Comparison of ENCODE assay signal across 8 mouse cellular contexts in genomic region chr11:6628568-6628967, GRCm38 (mm10). TPM values are rescaled to one million over a fixed set of nuclear protein-coding genes. Genes with fewer than 3 reads are reported as not detected.
DNase-seq lines count a peak whose midpoint lies in the region; ATAC-seq lines count a peak whose summit lies in the region.

No protein-coding gene starts in this region.

- H3K27ac ChIP-seq in midbrain, embryonic 11.5 days (ENCODE audit: low read depth, low read length), result no peak overlapping the region
- H3K27ac ChIP-seq in midbrain, embryonic 16.5 days (ENCODE audit: low read length), result no peak overlapping the region

- peak; percentile 42 to 47 for DNase-seq in adrenal gland, adult 18-20 months (ENCODE audit: low spot score in 2 of 2)
- DNase-seq in adrenal gland, adult 8-10 months, result no peak
- DNase-seq in midbrain, embryonic 11.5 days (ENCODE audit: low spot score, missing footprints), result peak; percentile 93
- peak; percentile 54 for DNase-seq in c-Kit-positive CD71-positive TER-119-positive erythroid progenitor cells, embryonic 14.5 days (ENCODE audit: low spot score)
- peak; percentile 73 for DNase-seq in induced T-regulatory cell, adult 2 months (ENCODE audit: low read depth)
- DNase-seq in lung, postnatal 4 days, result peak; percentile 59 to 73
- DNase-seq in spleen, postnatal 4 days (ENCODE audit: low spot score in 2 of 2), result peak; percentile 73 to 86

- no peaks in the 10 kb centered on the region for H3K9me3 ChIP-seq in midbrain, embryonic 11.5 days (ENCODE audit: control insufficient read depth, low read length)
- H3K9me3 ChIP-seq in midbrain, embryonic 16.5 days (replicated peaks; ENCODE audit: control insufficient read depth, low read length, poor library complexity, severe bottlenecking), result no peaks in the 10 kb centered on the region; the same call in 1 of the 2 replicates

- H3K9ac ChIP-seq in midbrain, embryonic 11.5 days (ENCODE audit: low read length), result no peak overlapping the region
- no peak overlapping the region for H3K9ac ChIP-seq in midbrain, embryonic 16.5 days (ENCODE audit: low read depth, low read length)

- peaks cover 12% of the 10 kb centered on the region for H3K4me1 ChIP-seq in midbrain, embryonic 11.5 days (ENCODE audit: control insufficient read depth, insufficient read depth, low read length)
- peaks cover 18% of the 10 kb centered on the region for H3K4me1 ChIP-seq in midbrain, embryonic 16.5 days (ENCODE audit: control insufficient read depth, insufficient read depth, low read length)

- H3K36me3 ChIP-seq in midbrain, embryonic 11.5 days (ENCODE audit: control insufficient read depth, insufficient read depth, low read length), result peaks cover 2% of the 10 kb centered on the region
- H3K36me3 ChIP-seq in midbrain, embryonic 16.5 days (ENCODE audit: control insufficient read depth, insufficient read depth, low read length), result no peaks in the 10 kb centered on the region; the same call in 1 of the 2 replicates

- WGBS in midbrain, embryonic 11.5 days, result 18% methylated on average over 4 of the region's 4 CpGs
- WGBS in midbrain, embryonic 16.5 days, result 27% methylated on average over 4 of the region's 4 CpGs

- no peak overlapping the region for H3K4me3 ChIP-seq in midbrain, embryonic 11.5 days (ENCODE audit: low read depth, low read length)
- no peak overlapping the region for H3K4me3 ChIP-seq in midbrain, embryonic 16.5 days (ENCODE audit: low read depth, low read length)

- no peak overlapping the region for H3K4me2 ChIP-seq in midbrain, embryonic 11.5 days
- H3K4me2 ChIP-seq in midbrain, embryonic 16.5 days (ENCODE audit: low read length), result no peak overlapping the region

- no peaks in the 10 kb centered on the region for H3K27me3 ChIP-seq in midbrain, embryonic 11.5 days (ENCODE audit: control insufficient read depth, insufficient read depth, low read length)
- H3K27me3 ChIP-seq in midbrain, embryonic 16.5 days (ENCODE audit: control insufficient read depth, insufficient read depth, low read depth, low read length), result no peaks in the 10 kb centered on the region

- 0 out of 2 replicates have a peak, but pooled peaks have one; percentile 40 for ATAC-seq in midbrain, embryonic 11.5 days (ENCODE audit: low FRiP score)
- ATAC-seq in midbrain, embryonic 16.5 days, result no peak

RNA-seq across cellular contexts. Expression of gene Tbrg4, which starts 2.7 kb away (rescaled TPM):
- total RNA-seq in adrenal gland, adult 18-20 months (2021), result 10 to 100 TPM; 67.7 to 77.0 TPM
- total RNA-seq in adrenal gland, adult 8-10 months (2022), result 10 to 100 TPM; 49.3 to 68.1 (median 60.4) TPM
- 35.5 and 38.3 TPM in 2 replicates for polyA plus RNA-seq in midbrain, embryonic 11.5 days (2014; fragmentation: Nextera tagmentation; extraction: Ambion mirVana)
- 29.0 and 29.1 TPM in 2 replicates for polyA plus RNA-seq in midbrain, embryonic 16.5 days (2015; fragmentation: Nextera tagmentation; extraction: Ambion mirVana)

RNA-seq across cellular contexts. Expression of gene Wap, which starts 9.9 kb away (rescaled TPM):
- total RNA-seq in adrenal gland, adult 18-20 months (2021), result not detected
- total RNA-seq in adrenal gland, adult 8-10 months (2022), result not detected
- polyA plus RNA-seq in midbrain, embryonic 11.5 days (2014; fragmentation: Nextera tagmentation; extraction: Ambion mirVana), result not detected in 2 replicates
- not detected in 2 replicates for polyA plus RNA-seq in midbrain, embryonic 16.5 days (2015; fragmentation: Nextera tagmentation; extraction: Ambion mirVana)

RNA-seq across cellular contexts. Expression of gene Nacad, which starts 22.7 kb away (rescaled TPM):
- 1 to 10 TPM; 1.6 to 1.9 TPM for total RNA-seq in adrenal gland, adult 18-20 months (2021)
- total RNA-seq in adrenal gland, adult 8-10 months (2022), result 1 to 10 TPM; 1.2 to 2.8 (median 1.8) TPM
- polyA plus RNA-seq in midbrain, embryonic 11.5 days (2014; fragmentation: Nextera tagmentation; extraction: Ambion mirVana), result 37.1 and 38.4 TPM in 2 replicates
- 85.0 and 89.0 TPM in 2 replicates for polyA plus RNA-seq in midbrain, embryonic 16.5 days (2015; fragmentation: Nextera tagmentation; extraction: Ambion mirVana)

RNA-seq across cellular contexts. Expression of gene Ramp3, which starts 29.8 kb away (rescaled TPM):
- 10 to 100 TPM; 18.8 to 20.3 TPM for total RNA-seq in adrenal gland, adult 18-20 months (2021)
- 10 to 100 TPM; 15.8 to 20.8 (median 19.9) TPM for total RNA-seq in adrenal gland, adult 8-10 months (2022)
- 4.2 and 4.7 TPM in 2 replicates for polyA plus RNA-seq in midbrain, embryonic 11.5 days (2014; fragmentation: Nextera tagmentation; extraction: Ambion mirVana)
- polyA plus RNA-seq in midbrain, embryonic 16.5 days (2015; fragmentation: Nextera tagmentation; extraction: Ambion mirVana), result 12.3 and 13.1 TPM in 2 replicates
